Mouse (Mus musculus) CD4-positive, CD25-positive, alpha-beta regulatory T cell, adult 4 months (primary cell): ENCODE measurements around the gene Muc13. TPM values are rescaled to one million over a fixed set of nuclear protein-coding genes. Genes with fewer than 3 reads are reported as not detected.

Experiments
- ATAC-seq: one replicate; pipeline ENCODE4 v1.8.0; 2017
- polyA plus RNA-seq, 2 experiments: library from polyadenylated mRNA; unstranded; fragments of 100-300 nt; shearing (Covaris generic); gene quantifications; one replicate each; pipeline ENCODE4 v1.2.1; 2017

Muc13 gene
- under 1 TPM in 1 of 2 experiments, not detected in 1; 0.33 TPM for polyA plus RNA-seq

DNA sequence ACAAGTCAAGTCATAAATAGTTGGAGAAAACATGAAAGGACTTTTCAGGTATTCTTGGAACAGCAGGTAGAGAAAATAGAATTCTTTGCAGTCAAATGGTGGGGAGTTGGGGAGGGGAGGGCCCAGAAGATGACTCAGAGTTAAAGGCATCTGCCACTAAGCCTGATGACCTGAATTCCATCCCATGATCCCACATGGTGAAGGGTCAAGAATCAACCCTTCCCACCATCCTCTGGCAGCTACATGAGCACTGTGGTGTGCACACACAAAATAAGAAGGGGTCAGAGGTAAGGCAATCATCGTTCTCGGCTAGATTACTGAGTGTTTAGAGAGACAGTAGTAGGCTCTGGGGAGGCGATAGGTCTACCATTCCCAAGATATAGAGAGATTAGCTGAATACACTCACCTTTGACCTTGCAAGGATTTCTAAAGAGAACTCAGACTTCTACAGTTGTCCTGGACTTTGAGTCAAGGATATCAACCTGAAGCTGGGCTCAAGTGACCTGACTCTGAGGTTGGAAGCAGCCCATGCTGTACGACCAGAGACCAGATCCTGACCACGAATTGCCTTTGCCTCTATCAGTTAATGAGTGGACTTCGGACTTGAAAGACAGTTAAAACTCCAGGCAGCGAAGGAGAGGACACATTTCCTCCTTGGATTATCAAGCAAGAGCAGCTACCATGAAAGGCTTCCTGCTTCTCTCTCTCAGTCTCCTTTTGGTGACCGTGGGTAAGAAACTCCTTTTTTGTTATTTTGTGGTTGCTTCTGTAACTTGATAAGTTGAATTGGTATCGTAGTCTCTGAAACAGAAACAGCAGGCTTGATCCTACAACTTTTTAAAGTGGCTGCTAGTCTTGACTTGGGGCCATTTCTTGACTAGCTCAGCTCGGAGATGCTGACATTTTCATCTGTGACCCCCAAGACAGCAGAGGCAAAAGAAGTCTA, at the start of gene Muc13:
TSS of gene Muc13 (plus strand) at position 192 of the 946 bp plus-strand sequence.
- no peak for ATAC-seq

DNA sequence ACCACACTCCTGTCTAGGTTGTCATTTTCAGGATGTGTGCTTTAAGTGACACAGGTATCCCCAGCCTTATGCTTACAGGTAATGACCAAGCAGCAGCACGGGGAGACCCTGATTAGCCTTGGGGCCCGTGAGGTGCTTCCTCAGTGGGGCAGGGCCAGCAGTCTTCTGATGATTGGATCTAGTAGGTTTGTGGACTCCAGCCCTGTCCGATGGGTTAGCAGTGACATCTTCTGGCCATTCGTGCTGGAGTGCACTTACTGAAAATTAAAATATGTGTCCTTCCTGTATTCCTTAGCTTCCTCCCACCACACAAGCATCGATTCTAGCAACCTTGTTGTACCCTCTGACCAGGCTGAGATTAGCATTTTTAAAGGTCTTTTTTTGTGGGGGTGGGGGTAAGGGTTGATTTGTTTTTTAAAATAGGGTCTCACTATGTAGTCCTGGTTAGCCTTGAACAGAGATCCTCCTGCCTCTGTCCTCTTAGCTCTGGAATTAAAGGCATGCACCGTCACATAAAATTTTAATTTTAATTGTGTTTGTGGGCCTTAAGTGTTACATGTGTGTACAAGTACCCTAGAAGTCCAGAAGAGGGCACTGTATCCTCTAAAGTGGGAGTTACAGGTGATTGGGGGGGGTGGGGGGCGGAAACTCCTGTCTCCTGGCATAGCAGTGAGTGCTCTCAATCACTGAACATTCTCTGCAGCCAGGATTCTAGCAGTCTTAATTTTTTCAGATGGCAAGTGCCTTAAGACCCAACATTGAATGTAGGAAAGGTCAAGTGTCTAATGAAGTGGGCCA, 49.0 kb upstream of the Muc13 start:
- ATAC-seq = peak; percentile 42

- ATAC-seq = no peak
Measured at GRCm38 (mm10) chr16:33745457-33745856, 48.4 kb upstream of the Muc13 start.

GRCm38 (mm10) chr16:33746074-33746676, 47.7 kb upstream of the Muc13 start:
- ATAC-seq = no peak

DNA sequence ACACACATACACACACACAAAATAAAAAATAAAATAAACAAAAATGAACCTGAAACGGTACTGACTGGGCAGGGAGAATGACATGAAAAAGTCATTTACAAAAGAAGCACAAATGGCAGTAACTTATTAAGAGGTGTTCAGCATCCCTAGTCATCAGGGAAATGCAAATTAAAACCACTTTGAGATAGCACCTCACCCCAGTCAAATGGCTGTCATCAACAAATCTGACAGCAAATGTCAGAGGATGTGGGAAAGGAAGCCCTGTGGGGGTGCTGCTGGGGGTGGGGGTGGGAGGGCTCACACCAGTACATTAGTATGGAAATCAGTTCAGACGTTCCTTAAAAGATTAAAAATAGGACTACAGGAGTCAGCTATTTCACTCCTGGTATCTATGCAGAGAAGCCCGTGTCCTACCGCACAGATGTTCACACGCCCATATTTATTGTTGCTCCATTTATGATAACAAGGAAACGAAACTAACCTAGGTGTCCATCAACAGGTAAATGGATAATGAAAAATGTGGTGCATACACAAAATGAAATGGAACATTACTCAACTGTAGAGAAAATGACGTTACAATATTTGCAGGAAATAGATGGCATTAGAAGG, 46.4 kb upstream of the Muc13 start:
- ATAC-seq = peak; percentile 64

GRCm38 (mm10) chr16:33747994-33748393, 45.8 kb upstream of the Muc13 start:
- ATAC-seq = no peak

DNA sequence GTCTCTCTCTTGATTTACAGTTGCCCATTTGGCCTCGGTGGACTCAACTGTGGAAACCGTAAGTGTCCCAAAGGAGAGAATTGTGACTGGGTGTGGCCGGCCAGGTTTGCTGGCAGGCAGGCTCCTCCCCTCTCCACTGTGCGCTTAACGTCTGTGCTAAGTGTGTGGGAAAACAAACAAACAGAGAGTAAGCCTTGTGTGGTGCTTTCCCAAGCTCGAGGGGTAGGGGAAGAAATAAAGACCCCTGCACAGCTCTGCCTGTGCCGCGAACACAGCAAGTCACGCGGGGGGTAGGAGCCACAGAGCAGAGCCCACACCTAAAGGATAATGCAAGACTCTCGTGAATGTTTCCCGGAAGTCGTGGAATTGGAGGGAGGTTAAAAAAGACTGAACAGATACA, 42.7 kb upstream of the Muc13 start:
- ATAC-seq = peak; percentile 17

DNA sequence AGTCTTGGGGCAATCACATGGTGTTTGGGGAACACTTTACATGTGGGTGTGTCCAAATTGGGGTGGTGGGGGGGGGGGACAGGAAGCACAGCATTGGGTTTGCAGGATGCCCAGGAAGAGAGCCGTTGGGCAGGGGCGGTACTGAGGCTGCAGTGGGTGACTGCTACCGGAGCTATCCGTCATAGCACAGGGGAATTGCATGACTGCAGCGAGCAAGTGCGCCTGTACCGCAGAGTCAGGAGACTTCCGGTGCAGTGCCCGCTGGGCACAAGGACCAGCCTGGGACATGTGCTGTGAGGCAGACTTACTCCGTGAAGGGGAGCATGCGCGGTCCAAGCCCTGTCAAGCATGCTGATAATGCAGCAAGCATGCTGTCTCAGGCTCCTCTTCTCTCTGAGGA, 42.2 kb upstream of the Muc13 start:
- ATAC-seq = peak; percentile 82

GRCm38 (mm10) chr16:33752904-33753578, 40.8 kb upstream of the Muc13 start:
- no peak for ATAC-seq

DNA sequence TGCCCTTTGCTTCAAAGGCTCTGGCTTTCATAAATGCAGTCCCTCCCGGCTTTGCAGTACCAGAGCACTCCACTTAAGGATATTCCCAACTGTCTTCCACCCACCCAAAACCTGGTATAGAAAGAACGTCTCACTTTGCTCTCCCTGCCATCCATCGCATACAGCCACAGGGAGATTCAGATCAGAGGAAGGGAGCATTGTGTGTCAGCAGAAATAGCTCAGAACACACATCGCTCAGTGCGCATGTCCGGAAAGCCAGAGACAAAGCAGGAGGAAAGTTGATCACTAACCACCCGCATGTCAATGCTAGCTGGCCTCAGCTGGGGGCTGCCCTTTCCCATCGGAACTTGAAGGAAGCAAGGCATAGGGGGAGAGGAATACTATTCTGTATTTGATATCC, 38.5 kb upstream of the Muc13 start:
- ATAC-seq = peak; percentile 30

DNA sequence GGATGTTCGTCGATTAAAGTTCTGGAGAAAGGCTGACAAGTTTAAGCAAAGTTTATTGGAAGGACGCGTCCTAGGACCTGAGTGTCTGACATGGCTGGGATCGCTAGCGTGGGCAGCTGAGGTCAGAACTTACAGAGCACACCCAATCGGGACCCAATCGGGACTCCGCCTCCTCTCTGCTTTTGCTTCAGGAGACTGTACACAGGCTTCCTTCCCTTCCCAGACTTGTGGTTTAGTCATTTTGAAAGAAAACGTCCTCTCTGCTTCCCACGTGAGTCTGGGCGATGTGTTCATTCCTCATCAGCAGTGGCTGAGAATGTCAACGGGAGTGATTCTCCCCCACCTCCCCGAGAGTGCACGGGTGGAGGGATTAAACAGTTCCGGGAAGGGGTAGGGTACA, 37.9 kb upstream of the Muc13 start:
- ATAC-seq = no peak

DNA sequence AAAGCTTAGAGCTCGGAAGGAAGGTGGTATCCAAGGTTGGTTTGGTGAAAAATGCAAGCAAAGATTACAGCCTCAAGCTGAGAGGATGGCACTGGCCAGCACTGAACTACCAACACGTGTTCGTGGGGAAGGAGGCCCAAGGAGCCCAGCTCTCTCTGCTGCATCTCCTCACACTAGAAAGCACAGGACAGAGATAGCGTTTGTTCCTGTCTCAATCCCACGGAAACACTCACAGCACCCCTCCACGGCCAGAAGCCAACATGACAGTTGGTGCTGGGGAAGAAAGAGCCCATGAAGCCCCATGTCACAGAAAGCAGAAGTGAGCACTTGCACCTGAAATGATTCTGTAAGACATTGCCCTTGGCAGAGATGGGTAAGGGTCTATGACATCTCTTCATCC, 37.4 kb upstream of the Muc13 start:
- no peak for ATAC-seq

DNA sequence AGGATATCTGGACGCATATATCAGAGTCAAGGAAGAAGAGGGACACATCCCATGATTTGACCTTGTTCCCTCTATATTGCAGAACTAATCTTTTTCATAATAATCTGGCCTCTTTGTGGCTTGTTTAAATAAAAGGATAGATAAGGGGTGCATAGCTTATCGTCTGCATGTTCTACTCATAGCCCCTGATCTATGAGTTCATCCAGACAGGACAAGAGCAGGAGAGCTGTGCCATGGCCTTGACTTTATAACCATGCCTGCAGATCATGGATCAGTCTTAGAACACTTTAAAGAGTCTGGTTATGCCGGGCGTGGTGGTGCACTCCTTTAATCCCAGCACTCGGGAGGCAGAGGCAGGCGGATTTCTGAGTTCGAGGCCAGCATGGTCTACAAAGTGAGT, 34.6 kb upstream of the Muc13 start:
- ATAC-seq = no peak

- ATAC-seq = no peak
Measured at GRCm38 (mm10) chr16:33760542-33760941, 33.3 kb upstream of the Muc13 start.

- ATAC-seq = no peak
Measured at GRCm38 (mm10) chr16:33760996-33761395, 32.8 kb upstream of the Muc13 start.

DNA sequence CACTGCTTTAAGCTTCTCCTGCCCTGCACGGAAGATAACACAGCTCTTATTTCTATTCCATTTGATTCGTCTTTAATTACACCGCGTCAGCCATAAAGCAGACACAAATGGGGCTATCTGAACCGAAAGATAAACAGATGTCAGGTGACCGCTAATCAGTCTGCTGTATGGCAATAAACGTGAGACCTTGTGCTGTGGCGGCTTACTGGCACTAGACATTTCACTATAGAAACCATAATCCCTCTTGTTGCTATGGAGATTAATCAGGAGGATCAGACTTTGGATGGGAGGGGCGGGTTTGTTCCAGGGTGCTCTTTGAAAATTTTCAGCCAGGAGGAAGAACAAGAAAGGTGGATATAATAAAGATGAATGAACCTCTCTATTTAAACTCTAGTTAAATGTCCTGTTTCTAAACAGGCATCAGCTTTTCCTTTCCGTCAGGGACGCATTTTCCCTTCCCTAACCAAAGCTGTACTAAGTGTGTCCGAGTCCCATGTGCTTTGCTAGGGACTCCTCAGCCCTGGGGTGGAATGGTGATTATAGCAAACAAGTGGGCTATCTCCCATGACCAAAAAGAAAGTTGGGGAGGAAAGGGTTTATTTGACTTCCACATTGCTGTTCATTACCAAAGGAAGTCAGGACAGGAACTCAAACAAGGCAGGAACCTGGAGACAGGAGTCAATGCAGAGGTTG, 29.2 kb upstream of the Muc13 start:
- no peak for ATAC-seq

- no peak for ATAC-seq
Measured at GRCm38 (mm10) chr16:33765477-33765876, 28.4 kb upstream of the Muc13 start.

DNA sequence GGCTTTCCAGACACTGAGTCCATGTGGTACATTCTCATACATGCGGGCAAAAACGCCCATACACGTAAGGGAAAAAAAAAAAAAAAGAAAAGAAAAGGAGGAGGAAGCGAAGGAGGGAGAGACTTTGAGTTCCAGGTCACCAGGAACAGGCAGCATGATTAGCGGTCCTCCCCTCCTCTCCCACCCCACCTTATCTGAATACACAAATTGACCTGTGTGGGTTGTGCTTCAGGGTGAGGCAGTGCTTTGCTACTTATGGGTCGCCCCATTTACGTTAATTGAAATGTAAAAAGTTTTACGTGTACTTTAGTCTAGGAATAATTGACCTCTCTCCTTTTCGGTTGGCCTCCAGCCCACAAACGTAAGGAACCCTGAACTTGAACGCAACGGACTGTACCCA, 27.5 kb upstream of the Muc13 start:
- ATAC-seq = no peak

GRCm38 (mm10) chr16:33766757-33767156, 27.1 kb upstream of the Muc13 start:
- no peak for ATAC-seq

GRCm38 (mm10) chr16:33768491-33769278, 25.2 kb upstream of the Muc13 start:
- ATAC-seq = no peak

GRCm38 (mm10) chr16:33769848-33770247, 24.0 kb upstream of the Muc13 start:
- peak; percentile 96 for ATAC-seq
